Mouse (Mus musculus): ENCODE measurements around the gene Lrig2. TPM values are rescaled to one million over a fixed set of nuclear protein-coding genes. Genes with fewer than 3 reads are reported as not detected.
A peak's percentile ranks its signal among the peaks of the same experiment; 100 is the strongest.

Gene Lrig2
- polyA plus RNA-seq, 1 experiment from 2014 or later: 11.2 TPM

DNA sequence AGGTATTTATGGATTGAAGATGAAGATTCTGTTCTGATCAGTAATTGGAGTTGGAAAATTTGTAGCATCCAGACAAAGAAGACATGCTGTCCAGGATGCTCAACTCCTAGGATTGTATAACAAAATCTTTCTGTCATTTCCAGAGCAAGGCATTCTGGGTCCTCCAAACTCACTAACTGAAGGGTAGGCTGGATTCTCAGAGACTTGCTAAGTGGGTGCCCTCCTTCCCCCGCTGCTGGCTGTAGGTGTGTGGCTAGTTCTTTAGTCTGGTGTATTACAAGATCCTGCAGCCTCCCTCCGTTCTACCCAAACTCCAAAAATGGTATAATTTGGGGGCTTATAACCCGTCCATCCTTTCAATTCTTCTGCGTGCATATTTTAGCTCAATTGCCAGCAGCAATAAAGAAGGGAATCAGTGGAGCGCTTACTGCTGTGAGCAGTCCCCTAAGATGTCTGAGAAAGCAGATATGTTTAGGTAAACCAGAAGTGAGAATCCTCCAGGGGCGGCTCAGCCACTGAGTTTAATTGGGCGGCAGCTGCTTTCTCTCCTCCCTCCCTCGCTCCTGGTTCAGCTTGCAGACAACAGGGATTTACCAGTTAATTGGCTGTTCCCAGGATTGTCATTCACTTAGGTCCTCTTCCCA lies 162.4 kb downstream of the Lrig2 start:
- ATAC-seq (replicated peaks; ENCODE audit: low FRiP score, low read depth) (0 out of 2 replicates have a peak, but pooled peaks have one; percentile 36), DNase-seq (ENCODE audit: low spot score) (peak; percentile 75)
- no peaks in the 10 kb centered on the region for H3K9me3 ChIP-seq (replicated peaks; ENCODE audit: low read length)
- no peaks in the 10 kb centered on the region for H3K36me3 ChIP-seq (ENCODE audit: insufficient read depth, low read length)
- H3K4me3 ChIP-seq (replicated peaks; ENCODE audit: low read depth, low read length): no peak overlapping the region
- no peak for TF ChIP-seq CTCF (IDR thresholded peaks at IDR 0.05; ENCODE audit: low read depth)
- H3K4me1 ChIP-seq (replicated peaks; ENCODE audit: insufficient read depth, low read length): peaks cover 14% of the 10 kb centered on the region
- no peak overlapping the region for H3K4me2 ChIP-seq (ENCODE audit: low read length)
- H3K27me3 ChIP-seq (ENCODE audit: insufficient read depth, low read length): no peaks in the 10 kb centered on the region
- no peak overlapping the region for H3K9ac ChIP-seq (ENCODE audit: low read depth, low read length)
- WGBS: 22% methylated on average over 8 of the region's 8 CpGs
- H3K27ac ChIP-seq: no peak overlapping the region

Other genes with a start within 250 kb of the Lrig2 start
- gene Slc16a1, start 126.8 kb upstream of the Lrig2 start, polyA plus RNA-seq (2015; fragmentation: Nextera tagmentation; extraction: Ambion mirVana): 39.6 and 43.2 TPM in 2 replicates